Mouse (Mus musculus): ENCODE measurements around the gene Abtb1. TPM values are rescaled to one million over a fixed set of nuclear protein-coding genes. Genes with fewer than 3 reads are reported as not detected.

Abtb1 gene
- total RNA-seq, 1 experiment from 2014 or later: 210 TPM

Other genes with a start within 250 kb of the Abtb1 start
- gene Kbtbd12, start 204.0 kb downstream of the Abtb1 start, total RNA-seq (2017): not detected in 2 replicates
- 4.9 and 5.6 TPM in 2 replicates for gene Mgll, start 117.6 kb downstream of the Abtb1 start, total RNA-seq (2017)
- gene Podxl2, start 33.1 kb upstream of the Abtb1 start, total RNA-seq (2017): 0.58 TPM in 1 of 2 replicates, not detected in the other
- 17.7 and 21.2 TPM in 2 replicates for gene Mcm2, start 56.8 kb upstream of the Abtb1 start, total RNA-seq (2017)
- gene Tpra1, start 60.3 kb upstream of the Abtb1 start, total RNA-seq (2017): 37.7 and 41.0 TPM in 2 replicates

Data from neutrophil, adult 5-6 weeks (primary cell).